11 mouse cellular contexts compared by ENCODE assay signal in genomic region chr11:4497501-4498118, GRCm38 (mm10). TPM values are rescaled to one million over a fixed set of nuclear protein-coding genes. Genes with fewer than 3 reads are reported as not detected.
DNase-seq lines count a peak whose midpoint lies in the region; ATAC-seq lines count a peak whose summit lies in the region.
"Had no signal": no experiment of that assay in that cellular context is flagged by ENCODE, and none has a peak within 500 bp of the region (broad histone marks: within the 10 kb centered on the region; RNA-seq: fewer than 3 reads in every experiment).

No protein-coding gene starts in this region.

- 32% methylated on average over 10 of the region's 10 CpGs for WGBS in kidney, embryonic 14.5 days
- WGBS in forebrain, embryonic 11.5 days: 87% methylated on average over 10 of the region's 10 CpGs
- whole genome bisulfite sequencing in forebrain, embryonic 12.5 days: 87% methylated on average over 10 of the region's 10 CpGs

- peaks cover 40% of the 10 kb centered on the region for H3K36me3 ChIP-seq in kidney, embryonic 14.5 days (ENCODE audit: control insufficient read depth, insufficient read depth, low read length)
- H3K36me3 ChIP-seq in forebrain, embryonic 11.5 days (ENCODE audit: control insufficient read depth, insufficient read depth, low read length): peaks cover 2% of the 10 kb centered on the region; the same call in 1 of the 2 replicates
- peaks cover 47% of the 10 kb centered on the region for H3K36me3 ChIP-seq in forebrain, embryonic 12.5 days (replicated peaks)

- no peaks in the 10 kb centered on the region; the same call in 1 of the 2 replicates for H3K4me1 ChIP-seq in kidney, embryonic 14.5 days (ENCODE audit: control insufficient read depth, insufficient read depth, low read length)
- no peaks in the 10 kb centered on the region for H3K4me1 ChIP-seq in forebrain, embryonic 11.5 days (replicated peaks; ENCODE audit: control insufficient read depth, insufficient read depth, low read length)
- no peaks in the 10 kb centered on the region for H3K4me1 ChIP-seq in forebrain, embryonic 12.5 days
- H3K4me1 ChIP-seq: hindbrain, embryonic 15.5 days; liver, embryonic 15.5 days; midbrain, embryonic 13.5 days had no signal

- no peak overlapping the region for H3K4me3 ChIP-seq in kidney, embryonic 14.5 days (ENCODE audit: low read length)
- no peak overlapping the region for H3K4me3 ChIP-seq in forebrain, embryonic 11.5 days (ENCODE audit: low read depth, low read length)
- H3K4me3 ChIP-seq in forebrain, embryonic 12.5 days (replicated peaks): no peak overlapping the region
- H3K4me3 ChIP-seq: hindbrain, embryonic 15.5 days; liver, embryonic 15.5 days; midbrain, embryonic 13.5 days had no signal

- no peak overlapping the region for H3K27ac ChIP-seq in kidney, embryonic 14.5 days (ENCODE audit: low read depth, low read length)
- H3K27ac ChIP-seq in forebrain, embryonic 11.5 days (ENCODE audit: low read depth, low read length): no peak overlapping the region
- H3K27ac ChIP-seq in forebrain, embryonic 12.5 days: no peak overlapping the region
- H3K27ac ChIP-seq: hindbrain, embryonic 15.5 days; liver, embryonic 15.5 days; midbrain, embryonic 13.5 days had no signal

- no peak for DNase-seq in kidney, adult 9 months
- DNase-seq in CD4-positive helper T cell, adult 2 months (ENCODE audit: low read depth, low spot score): peak; percentile 62
- peak; percentile 45 for DNase-seq in T-cell, adult 2 months (ENCODE audit: low spot score)
- peak; percentile 45 for DNase-seq in lung, postnatal 10 days
- no peak for DNase-seq in forebrain, embryonic 11.5 days (ENCODE audit: low spot score)
- DNase-seq in gastrocnemius, postnatal 10 days: no peak

- ATAC-seq in kidney, embryonic 14.5 days (ENCODE audit: low FRiP score, low TSS enrichment): 0 out of 2 replicates have a peak, but pooled peaks have one; percentile 60
- ATAC-seq in forebrain, embryonic 11.5 days (replicated peaks; ENCODE audit: low FRiP score): no peak
- no peak for ATAC-seq in forebrain, embryonic 12.5 days (ENCODE audit: low FRiP score)
- ATAC-seq: midbrain, embryonic 13.5 days had no signal

- no peaks in the 10 kb centered on the region for H3K9me3 ChIP-seq in kidney, embryonic 14.5 days (ENCODE audit: control insufficient read depth, low read length)
- no peaks in the 10 kb centered on the region for H3K9me3 ChIP-seq in forebrain, embryonic 11.5 days (ENCODE audit: control insufficient read depth, low read length)
- H3K9me3 ChIP-seq in forebrain, embryonic 12.5 days: no peaks in the 10 kb centered on the region
- H3K9me3 ChIP-seq: hindbrain, embryonic 15.5 days; liver, embryonic 15.5 days; midbrain, embryonic 13.5 days had no signal

- H3K27me3 ChIP-seq in kidney, embryonic 14.5 days (ENCODE audit: control insufficient read depth, insufficient read depth, low read length): no peaks in the 10 kb centered on the region
- H3K27me3 ChIP-seq in forebrain, embryonic 11.5 days (ENCODE audit: control insufficient read depth, insufficient read depth, low read length): no peaks in the 10 kb centered on the region
- H3K27me3 ChIP-seq in forebrain, embryonic 12.5 days: no peaks in the 10 kb centered on the region
- H3K27me3 ChIP-seq: hindbrain, embryonic 15.5 days; liver, embryonic 15.5 days; midbrain, embryonic 13.5 days had no signal

- H3K9ac ChIP-seq in kidney, embryonic 14.5 days (ENCODE audit: low read depth, low read length): no peak overlapping the region
- H3K9ac ChIP-seq in forebrain, embryonic 11.5 days (ENCODE audit: low read length): no peak overlapping the region
- no peak overlapping the region for H3K9ac ChIP-seq in forebrain, embryonic 12.5 days
- H3K9ac ChIP-seq: hindbrain, embryonic 15.5 days; liver, embryonic 15.5 days; midbrain, embryonic 13.5 days had no signal

- H3K4me2 ChIP-seq in kidney, embryonic 14.5 days (replicated peaks; ENCODE audit: low read depth, low read length): no peak overlapping the region
- H3K4me2 ChIP-seq in forebrain, embryonic 11.5 days (ENCODE audit: low read depth, low read length, severe bottlenecking): no peak overlapping the region
- H3K4me2 ChIP-seq in forebrain, embryonic 12.5 days: no peak overlapping the region
- H3K4me2 ChIP-seq: hindbrain, embryonic 15.5 days; liver, embryonic 15.5 days; midbrain, embryonic 13.5 days had no signal

RNA-seq across cellular contexts. Expression of gene Hormad2, which starts 56.7 kb away (rescaled TPM):
- 0.16 and 0.21 TPM in 2 replicates for polyA plus RNA-seq in kidney, embryonic 14.5 days (2014; fragmentation: Nextera tagmentation; extraction: Ambion mirVana)
- polyA plus RNA-seq in forebrain, embryonic 11.5 days (2014; fragmentation: Nextera tagmentation; extraction: Ambion mirVana): 0.25 and 0.57 TPM in 2 replicates
- total RNA-seq in gastrocnemius, postnatal 10 days (2021): under 1 TPM in 1 of 2 experiments, not detected in 1; 0.12 TPM
- polyA plus RNA-seq in forebrain, embryonic 12.5 days (2016; fragmentation: Nextera tagmentation; extraction: Ambion mirVana): not detected in 2 replicates
- polyA plus RNA-seq: hindbrain, embryonic 15.5 days; midbrain, embryonic 13.5 days had no signal

Comparison
In these comparisons a context has a peak if more than half of its experiments do, and no peak if none do; other contexts are left out.
1. DNase-seq: peak in CD4-positive helper T cell, adult 2 months (single experiment), T-cell, adult 2 months (single experiment) and lung, postnatal 10 days (single experiment); none in kidney, adult 9 months (single experiment), forebrain, embryonic 11.5 days (single experiment) and gastrocnemius, postnatal 10 days (single experiment).